Mouse (Mus musculus): Measurements from ENCODE around the gene Slc22a12. TPM values are rescaled to one million over a fixed set of nuclear protein-coding genes. Genes with fewer than 3 reads are reported as not detected.

Slc22a12 gene
- total and polyA plus RNA-seq, 3 experiments, result 0.17 to 1.2 (median 0.94) TPM

GRCm38 (mm10) chr19:6547801-6548200 is 5.0 kb upstream of the Slc22a12 start:
- Histone ChIP-seq H3K36me3 (replicated peaks in 1 of 2; ENCODE audit: control insufficient read depth in 1 of 2, insufficient read depth in 1 of 2, low read length in 1 of 2) (no peaks in the 10 kb centered on the region), H3K27ac (ENCODE audit: insufficient read depth, low read depth) (no peak overlapping the region), H3K4me1 (ENCODE audit: control insufficient read depth in 1 of 2, insufficient read depth in 2 of 2) (peaks cover 12 to 57% of the 10 kb centered on the region in 2 experiments), H3K27me3 (replicated peaks) (no peaks in the 10 kb centered on the region), H3K4me3 (replicated peaks in 1 of 3; ENCODE audit: low read depth in 2 of 3, low read length in 2 of 3, poor library complexity in 1 of 3) (no peak overlapping the region), H3K9me3 (replicated peaks; ENCODE audit: low read length) (peaks cover 12% of the 10 kb centered on the region), H3K4me2 (ENCODE audit: insufficient read depth, low read depth, poor library complexity, severe bottlenecking) (no peak overlapping the region), H3K9ac (ENCODE audit: insufficient read depth, low read depth) (no peak overlapping the region), H3K79me2 (replicated peaks; ENCODE audit: control insufficient read depth, extremely low read depth, insufficient read depth, poor library complexity, severe bottlenecking) (no peaks in the 10 kb centered on the region)
- dilution Hi-C loops (cut with MboI; ENCODE audit: extremely low pct_ligation_motif_present, extremely low pct_unique_long_range_greater_than_20kb, low sequenced_read_pairs) (no loop called here), in situ Hi-C loops (cut with MboI; ENCODE audit: low pct_ligation_motif_present, low pct_unique_long_range_greater_than_20kb, low sequenced_read_pairs) (no loop called here)
- TF ChIP-seq POLR2A (IDR thresholded peaks at IDR 0.05; ENCODE audit: low read depth, low read length) (no peak), JUN (IDR thresholded peaks at IDR 0.05; ENCODE audit: insufficient read depth, low read depth, low read length) (no peak), ZMIZ1 (IDR thresholded peaks at IDR 0.05; ENCODE audit: low read depth, low read length) (no peak), PAX5 (IDR thresholded peaks at IDR 0.05; ENCODE audit: low read length) (no peak), USF2 (conservative IDR thresholded peaks at IDR 0.05; ENCODE audit: low read depth, low read length) (no peak), TCF12 (IDR thresholded peaks at IDR 0.05; ENCODE audit: low read depth, low read length) (no peak), SMC3 (IDR thresholded peaks at IDR 0.05; ENCODE audit: low read depth, low read length) (no peak), UBTF (IDR thresholded peaks at IDR 0.05; ENCODE audit: low read depth, low read length) (no peak), MAX (IDR thresholded peaks at IDR 0.05; ENCODE audit: low read length) (no peak), CTCF (conservative IDR thresholded peaks at IDR 0.05 in 1 of 2, IDR thresholded peaks at IDR 0.05 in 1 of 2; ENCODE audit: low read depth in 2 of 2, low read length in 2 of 2) (no peak), EP300 (IDR thresholded peaks at IDR 0.05; ENCODE audit: low read length) (no peak), ETS1 (conservative IDR thresholded peaks at IDR 0.05; ENCODE audit: low read depth, low read length) (no peak), SIN3A (IDR thresholded peaks at IDR 0.05; ENCODE audit: low read length) (no peak)
- DNase-seq (ENCODE audit: extremely low read depth), result no peak

- H3K27ac ChIP-seq (ENCODE audit: insufficient read depth, low read depth), result no peak overlapping the region
- no peaks in the 10 kb centered on the region for H3K27me3 ChIP-seq (replicated peaks)
- H3K36me3 ChIP-seq (replicated peaks in 1 of 2; ENCODE audit: control insufficient read depth in 1 of 2, insufficient read depth in 1 of 2, low read length in 1 of 2), result no peaks in the 10 kb centered on the region
- no peaks in the 10 kb centered on the region for H3K79me2 ChIP-seq (replicated peaks; ENCODE audit: control insufficient read depth, extremely low read depth, insufficient read depth, poor library complexity, severe bottlenecking)
- DNase-seq (ENCODE audit: extremely low read depth), result no peak
- H3K4me2 ChIP-seq (ENCODE audit: insufficient read depth, low read depth, poor library complexity, severe bottlenecking), result no peak overlapping the region
- H3K4me1 ChIP-seq (ENCODE audit: control insufficient read depth in 1 of 2, insufficient read depth in 2 of 2), result peaks cover 22 to 64% of the 10 kb centered on the region in 2 experiments
- no peak for TF ChIP-seq SMC3 (IDR thresholded peaks at IDR 0.05; ENCODE audit: low read depth, low read length)
- no peak for TF ChIP-seq SIN3A (IDR thresholded peaks at IDR 0.05; ENCODE audit: low read length)
- TF ChIP-seq JUN (IDR thresholded peaks at IDR 0.05; ENCODE audit: insufficient read depth, low read depth, low read length), result no peak
- no peak for TF ChIP-seq CHD2 (IDR thresholded peaks at IDR 0.05; ENCODE audit: low read length)
- no peak for TF ChIP-seq USF1 (IDR thresholded peaks at IDR 0.05; ENCODE audit: low read depth, low read length)
- H3K9me3 ChIP-seq (replicated peaks; ENCODE audit: low read length), result peaks cover 12% of the 10 kb centered on the region
- in situ Hi-C loops (cut with MboI; ENCODE audit: low pct_ligation_motif_present, low pct_unique_long_range_greater_than_20kb, low sequenced_read_pairs), result no loop called here
- dilution Hi-C loops (cut with MboI; ENCODE audit: extremely low pct_ligation_motif_present, extremely low pct_unique_long_range_greater_than_20kb, low sequenced_read_pairs), result no loop called here
- H3K4me3 ChIP-seq (replicated peaks in 1 of 3; ENCODE audit: low read depth in 2 of 3, low read length in 2 of 3, poor library complexity in 1 of 3), result no peak overlapping the region
- no peak overlapping the region for H3K9ac ChIP-seq (ENCODE audit: insufficient read depth, low read depth)
Measured at GRCm38 (mm10) chr19:6546096-6546495, 3.3 kb upstream of the Slc22a12 start.

- no peak for DNase-seq (ENCODE audit: extremely low read depth)
- H3K27ac ChIP-seq (ENCODE audit: insufficient read depth, low read depth), result no peak overlapping the region
- H3K79me2 ChIP-seq (replicated peaks; ENCODE audit: control insufficient read depth, extremely low read depth, insufficient read depth, poor library complexity, severe bottlenecking), result no peaks in the 10 kb centered on the region
- no peaks in the 10 kb centered on the region for H3K27me3 ChIP-seq (replicated peaks)
- no peak overlapping the region for H3K4me3 ChIP-seq (replicated peaks in 1 of 3; ENCODE audit: low read depth in 2 of 3, low read length in 2 of 3, poor library complexity in 1 of 3)
- peaks cover 12% of the 10 kb centered on the region for H3K9me3 ChIP-seq (replicated peaks; ENCODE audit: low read length)
- dilution Hi-C loops (cut with MboI; ENCODE audit: extremely low pct_ligation_motif_present, extremely low pct_unique_long_range_greater_than_20kb, low sequenced_read_pairs) (no loop called here), in situ Hi-C loops (cut with MboI; ENCODE audit: low pct_ligation_motif_present, low pct_unique_long_range_greater_than_20kb, low sequenced_read_pairs) (no loop called here)
- no peaks in the 10 kb centered on the region for H3K36me3 ChIP-seq (replicated peaks in 1 of 2; ENCODE audit: control insufficient read depth in 1 of 2, insufficient read depth in 1 of 2, low read length in 1 of 2)
- peaks cover 25 to 64% of the 10 kb centered on the region in 2 experiments for H3K4me1 ChIP-seq (ENCODE audit: control insufficient read depth in 1 of 2, insufficient read depth in 2 of 2)
- no peak for TF ChIP-seq MAZ (IDR thresholded peaks at IDR 0.05; ENCODE audit: low read depth, low read length)
- TF ChIP-seq IRF4 (IDR thresholded peaks at IDR 0.05; ENCODE audit: low read depth, low read length), result no peak
- no peak for TF ChIP-seq NRF1 (IDR thresholded peaks at IDR 0.05; ENCODE audit: low read depth, low read length)
- TF ChIP-seq PAX5 (IDR thresholded peaks at IDR 0.05; ENCODE audit: low read length), result no peak
- TF ChIP-seq MYC (IDR thresholded peaks at IDR 0.05; ENCODE audit: low read depth, low read length), result no peak
- TF ChIP-seq TBP (conservative IDR thresholded peaks at IDR 0.05; ENCODE audit: low read depth, low read length), result no peak
- no peak for TF ChIP-seq USF1 (IDR thresholded peaks at IDR 0.05; ENCODE audit: low read depth, low read length)
- no peak for TF ChIP-seq ZC3H11A (IDR thresholded peaks at IDR 0.05; ENCODE audit: low read depth, low read length)
- TF ChIP-seq JUN (IDR thresholded peaks at IDR 0.05; ENCODE audit: insufficient read depth, low read depth, low read length), result no peak
- TF ChIP-seq ETS1 (conservative IDR thresholded peaks at IDR 0.05; ENCODE audit: low read depth, low read length), result no peak
- no peak for TF ChIP-seq CTCF (conservative IDR thresholded peaks at IDR 0.05 in 1 of 2, IDR thresholded peaks at IDR 0.05 in 1 of 2; ENCODE audit: low read depth in 2 of 2, low read length in 2 of 2)
- no peak for TF ChIP-seq ZKSCAN1 (IDR thresholded peaks at IDR 0.05; ENCODE audit: borderline replicate concordance, low read depth, low read length)
- no peak for TF ChIP-seq JUND (conservative IDR thresholded peaks at IDR 0.05; ENCODE audit: low read depth, low read length)
- no peak for TF ChIP-seq POLR2A (IDR thresholded peaks at IDR 0.05; ENCODE audit: low read depth, low read length)
- no peak for TF ChIP-seq CHD2 (IDR thresholded peaks at IDR 0.05; ENCODE audit: low read length)
- no peak for TF ChIP-seq KAT2A (IDR thresholded peaks at IDR 0.05; ENCODE audit: insufficient replicate concordance, low read length)
- TF ChIP-seq ZNF384 (IDR thresholded peaks at IDR 0.05; ENCODE audit: low read depth, low read length), result no peak
- TF ChIP-seq RAD21 (IDR thresholded peaks at IDR 0.05; ENCODE audit: low read depth, low read length), result no peak
- no peak for TF ChIP-seq EP300 (IDR thresholded peaks at IDR 0.05; ENCODE audit: low read length)
- no peak overlapping the region for H3K4me2 ChIP-seq (ENCODE audit: insufficient read depth, low read depth, poor library complexity, severe bottlenecking)
- H3K9ac ChIP-seq (ENCODE audit: insufficient read depth, low read depth), result no peak overlapping the region
Measured at GRCm38 (mm10) chr19:6545481-6545880, 2.6 kb upstream of the Slc22a12 start.
